Mouse (Mus musculus): ENCODE data around the gene Sec1. TPM values are rescaled to one million over a fixed set of nuclear protein-coding genes. Genes with fewer than 3 reads are reported as not detected.

The Sec1 gene
- total RNA-seq, 2 experiments from 2014 or later = 0.25 TPM; not detected in 1

DNA sequence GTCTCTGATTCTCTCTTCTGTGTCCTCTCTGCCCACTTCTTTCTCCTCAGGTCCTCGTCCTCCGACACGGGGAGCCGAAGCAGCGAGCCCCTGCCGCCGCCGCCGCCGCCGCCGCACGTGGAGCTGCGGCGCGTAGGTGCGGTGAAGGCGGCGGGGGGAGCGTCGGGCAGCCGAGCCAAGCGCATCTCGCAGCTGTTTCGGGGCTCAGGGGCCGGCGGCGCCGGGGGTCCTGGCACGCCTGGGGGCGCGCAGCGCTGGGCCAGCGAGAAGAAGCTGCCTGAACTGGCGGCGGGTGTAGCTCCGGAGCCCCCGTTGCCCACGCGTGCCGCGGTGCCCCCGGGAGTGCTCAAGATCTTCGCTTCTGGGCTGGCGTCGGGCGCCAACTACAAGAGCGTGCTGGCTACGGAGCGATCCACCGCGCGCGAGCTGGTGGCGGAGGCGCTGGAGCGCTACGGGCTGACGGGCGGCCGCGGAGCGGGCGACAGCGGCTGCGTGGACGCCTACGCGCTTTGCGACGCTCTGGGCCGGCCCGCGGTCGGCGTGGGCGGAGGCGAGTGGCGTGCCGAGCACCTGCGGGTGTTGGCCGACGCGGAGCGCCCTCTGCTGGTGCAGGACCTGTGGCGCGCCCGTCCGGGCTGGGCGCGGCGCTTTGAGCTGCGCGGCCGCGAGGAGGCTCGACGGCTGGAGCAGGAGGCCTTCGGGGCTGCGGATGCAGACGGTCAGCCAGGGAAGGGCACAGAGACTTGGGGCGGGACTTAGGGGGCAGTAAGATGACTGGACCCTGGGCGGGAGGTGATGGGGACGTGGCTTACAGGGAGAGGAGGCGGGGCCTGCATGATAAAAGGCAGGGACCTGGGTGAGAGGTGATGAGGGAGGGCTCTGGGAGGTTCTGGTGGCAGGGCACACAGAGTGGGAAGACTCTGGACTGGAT is 65.6 kb downstream of the Sec1 start:
- H3K27ac ChIP-seq = peak overlapping the region; percentile 86
- DNase-seq = peak; percentile 95
- intact Hi-C loops (cut with DNase I) = no loop called here
- peak; percentile 97 for TF ChIP-seq CTCF (IDR thresholded peaks at IDR 0.05)
- peak overlapping the region; percentile 88 for H3K4me3 ChIP-seq

Other genes starting within 250 kb of the Sec1 start
- gene Ftl1, start 234.5 kb downstream of the Sec1 start, total RNA-seq (2021) = 100 to 1,000 TPM; 122 to 149 TPM
- 10 to 100 TPM; 17.6 to 18.4 TPM for gene Bax, start 227.5 kb downstream of the Sec1 start, total RNA-seq (2021)
- gene Tulp2, start 212.5 kb downstream of the Sec1 start, total RNA-seq (2021) = under 1 TPM in 1 of 2 experiments, not detected in 1; 0.39 TPM
- gene Gm45808, start 207.6 kb downstream of the Sec1 start, total RNA-seq (2021) = 1 to 10 TPM; 5.5 to 8.4 TPM
- gene Dhdh, start 205.6 kb downstream of the Sec1 start, total RNA-seq (2021) = 10 to 100 TPM; 13.1 to 22.9 TPM
- 10 to 100 TPM; 55.1 to 61.8 TPM for gene Nucb1, start 184.0 kb downstream of the Sec1 start, total RNA-seq (2021)
- 10 to 100 TPM; 28.3 to 28.5 TPM for gene Ppp1r15a, start 168.1 kb downstream of the Sec1 start, total RNA-seq (2021)
- gene Plekha4, start 168.1 kb downstream of the Sec1 start, total RNA-seq (2021) = 1 to 10 TPM; 3.4 to 3.5 TPM
- gene Hsd17b14, start 139.5 kb downstream of the Sec1 start, total RNA-seq (2021) = 1 to 10 TPM; 1.0 to 1.3 TPM
- gene Bcat2, start 124.2 kb downstream of the Sec1 start, total RNA-seq (2021) = 100 to 1,000 TPM in 1 of 2 experiments, 10 to 100 TPM in 1; 91.4 to 106 TPM
- not detected for gene Fgf21, start 78.9 kb downstream of the Sec1 start, total RNA-seq (2021)
- gene Fut1, start 77.1 kb downstream of the Sec1 start, total RNA-seq (2021) = not detected
- under 1 TPM in 1 of 2 experiments, not detected in 1; 0.20 TPM for gene Izumo1, start 72.6 kb downstream of the Sec1 start, total RNA-seq (2021)
- 1 to 10 TPM; 5.7 to 8.0 TPM for gene Rasip1, start 66.9 kb downstream of the Sec1 start, total RNA-seq (2021)
- 10 to 100 TPM; 18.7 to 44.9 TPM for gene Mamstr, start 54.4 kb downstream of the Sec1 start, total RNA-seq (2021)
- under 1 TPM; 0.14 to 0.28 TPM for gene Fut2, start 28.0 kb downstream of the Sec1 start, total RNA-seq (2021)
- under 1 TPM; 0.20 to 0.50 TPM for gene Ntn5, start 10.4 kb downstream of the Sec1 start, total RNA-seq (2021)
- gene Car11, start 5.4 kb upstream of the Sec1 start, total RNA-seq (2021) = 10 to 100 TPM in 1 of 2 experiments, 1 to 10 TPM in 1; 7.7 to 16.4 TPM
- gene Dbp, start 10.7 kb upstream of the Sec1 start, total RNA-seq (2021) = 100 to 1,000 TPM in 1 of 2 experiments, 1 to 10 TPM in 1; 8.8 to 105 TPM
- 100 to 1,000 TPM; 451 to 508 TPM for gene Rpl18, start 21.1 kb upstream of the Sec1 start, total RNA-seq (2021)
- 10 to 100 TPM; 14.4 to 15.8 TPM for gene Sphk2, start 23.6 kb upstream of the Sec1 start, total RNA-seq (2021)
- under 1 TPM; 0.08 to 0.31 TPM for gene Fam83e, start 26.8 kb upstream of the Sec1 start, total RNA-seq (2021)
- not detected for gene Spaca4, start 31.4 kb upstream of the Sec1 start, total RNA-seq (2021)
- under 1 TPM in 1 of 2 experiments, not detected in 1; 0.06 TPM for gene Lmtk3, start 89.3 kb upstream of the Sec1 start, total RNA-seq (2021)
- not detected for gene Sult2b1, start 90.3 kb upstream of the Sec1 start, total RNA-seq (2021)
- 10 to 100 TPM; 29.6 to 33.2 TPM for gene Cyth2, start 120.2 kb upstream of the Sec1 start, total RNA-seq (2021)
- under 1 TPM in 1 of 2 experiments, not detected in 1; 0.20 TPM for gene Kcnj14, start 130.4 kb upstream of the Sec1 start, total RNA-seq (2021)
- 10 to 100 TPM; 14.6 to 16.0 TPM for gene Grwd1, start 136.5 kb upstream of the Sec1 start, total RNA-seq (2021)
- gene Kdelr1, start 178.4 kb upstream of the Sec1 start, total RNA-seq (2021) = 10 to 100 TPM; 63.2 to 65.6 TPM
- under 1 TPM; 0.13 to 0.14 TPM for gene Grin2d, start 184.0 kb upstream of the Sec1 start, total RNA-seq (2021)
- not detected for gene Syngr4, start 202.3 kb upstream of the Sec1 start, total RNA-seq (2021)
- 10 to 100 TPM; 51.3 to 66.3 TPM for gene Tmem143, start 202.5 kb upstream of the Sec1 start, total RNA-seq (2021)
- gene Emp3, start 227.0 kb upstream of the Sec1 start, total RNA-seq (2021) = 10 to 100 TPM in 1 of 2 experiments, 1 to 10 TPM in 1; 7.7 to 18.2 TPM
- gene Ccdc114, start 229.7 kb upstream of the Sec1 start, total RNA-seq (2021) = under 1 TPM; 0.28 to 0.45 TPM

Data from gastrocnemius, adult 2 months (tissue).